9 mouse cellular contexts compared by ENCODE assay signal in the genomic region with DNA sequence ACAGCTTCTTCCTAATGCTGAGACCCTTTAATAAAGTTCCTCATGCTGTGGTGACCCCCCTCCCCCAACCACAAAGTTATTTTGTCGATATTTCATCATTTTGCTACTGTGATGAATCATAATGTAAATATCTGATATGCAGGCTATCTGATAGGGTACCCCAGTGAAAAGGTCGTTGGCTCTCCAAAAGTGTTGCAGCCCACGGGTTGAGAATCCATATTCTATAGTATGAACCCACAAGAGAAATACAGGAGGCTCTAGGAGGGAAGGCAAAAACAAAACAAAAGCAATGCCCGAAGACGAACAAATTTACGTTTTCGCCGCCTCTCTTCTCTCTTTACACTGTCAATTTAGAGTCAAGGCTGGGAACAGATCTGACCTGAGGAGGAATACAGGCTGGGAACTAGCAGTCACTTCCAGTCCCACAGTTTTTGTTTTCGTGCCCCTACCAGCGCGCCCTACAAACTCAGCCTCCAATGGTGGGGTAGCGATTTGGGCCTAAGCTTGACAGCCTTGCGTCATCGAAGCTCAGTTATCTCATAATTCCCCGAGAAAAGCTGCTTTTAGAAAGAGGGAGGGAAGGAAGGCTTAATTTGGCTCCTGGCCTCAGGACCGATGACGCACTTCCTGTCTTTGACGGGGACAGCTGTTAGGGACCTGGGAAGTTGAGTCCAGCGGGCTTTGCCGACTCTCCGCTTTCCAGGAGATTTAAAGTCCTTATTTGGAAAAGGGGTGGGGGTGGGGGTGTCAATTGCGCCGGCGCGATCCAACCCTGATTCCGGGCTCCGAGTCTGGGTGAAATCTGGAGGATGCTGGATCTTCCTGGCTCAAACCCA. TPM values are rescaled to one million over a fixed set of nuclear protein-coding genes. Genes with fewer than 3 reads are reported as not detected.
A peak's percentile ranks its signal among the peaks of the same experiment; 100 is the strongest.
DNase-seq lines count a peak whose midpoint lies in the region; ATAC-seq and TF ChIP-seq lines count a peak whose summit lies in the region.
"Had no signal": no experiment of that assay in that cellular context is flagged by ENCODE, and none has a peak within 500 bp of the region (broad histone marks: within the 10 kb centered on the region; RNA-seq: fewer than 3 reads in every experiment).

No protein-coding gene starts in this region.

- ATAC-seq in erythroblast, adult 5-6 weeks (replicated peaks; ENCODE audit: low FRiP score, poor library complexity, severe bottlenecking), result peak; percentile 94
- ATAC-seq in limb, embryonic 13.5 days (ENCODE audit: low FRiP score, low read depth), result peak; percentile 96
- ATAC-seq in midbrain, embryonic 15.5 days (replicated peaks), result peak; percentile 98

- 0 out of 2 replicates have a peak, but pooled peaks have one; percentile 47 for TF ChIP-seq POLR2A in brain, embryonic 14.5 days (IDR thresholded peaks at IDR 0.05; ENCODE audit: borderline replicate concordance, extremely low read depth, insufficient read depth, insufficient read length, poor library complexity, severe bottlenecking)

- peak overlapping the region; percentile 70 for H3K9ac ChIP-seq in limb, embryonic 13.5 days
- peak overlapping the region; percentile 55 for H3K9ac ChIP-seq in midbrain, embryonic 15.5 days

- peak; percentile 36 for DNase-seq in 416B (ENCODE audit: low read depth)
- DNase-seq in brain, embryonic 14.5 days (ENCODE audit: low read depth), result peak; percentile 96
- peak; percentile 91 for DNase-seq in heart, adult 9 months (ENCODE audit: low spot score in 2 of 2)
- peak; percentile 89 for DNase-seq in kidney, adult 9 months
- peak; percentile 16 to 42 for DNase-seq in spleen, adult 18-20 months

- WGBS in limb, embryonic 13.5 days, result 4% methylated on average over 27 of the region's 27 CpGs
- WGBS in midbrain, embryonic 15.5 days, result 4% methylated on average over 27 of the region's 27 CpGs

- no peak for TF ChIP-seq CTCF in brain, embryonic 14.5 days (IDR thresholded peaks at IDR 0.05; ENCODE audit: borderline replicate concordance, extremely low read depth, insufficient read depth, insufficient read length)

- H3K4me1 ChIP-seq in limb, embryonic 13.5 days, result peaks cover 8% of the 10 kb centered on the region
- H3K4me1 ChIP-seq in midbrain, embryonic 15.5 days, result peaks cover 6% of the 10 kb centered on the region

- no peaks in the 10 kb centered on the region for H3K36me3 ChIP-seq in limb, embryonic 13.5 days
- no peaks in the 10 kb centered on the region for H3K36me3 ChIP-seq in midbrain, embryonic 15.5 days (replicated peaks)

- no peaks in the 10 kb centered on the region for H3K9me3 ChIP-seq in limb, embryonic 13.5 days
- no peaks in the 10 kb centered on the region for H3K9me3 ChIP-seq in midbrain, embryonic 15.5 days

- H3K27me3 ChIP-seq in limb, embryonic 13.5 days, result no peaks in the 10 kb centered on the region
- H3K27me3 ChIP-seq in midbrain, embryonic 15.5 days (replicated peaks), result peaks cover 3% of the 10 kb centered on the region; the same call in 1 of the 2 replicates
- H3K27me3 ChIP-seq: CH12.LX had no signal

- peak overlapping the region; percentile 73 for H3K27ac ChIP-seq in limb, embryonic 13.5 days
- H3K27ac ChIP-seq in midbrain, embryonic 15.5 days, result peak overlapping the region; percentile 83

- peak overlapping the region; percentile 51 for H3K4me3 ChIP-seq in limb, embryonic 13.5 days
- peak overlapping the region; percentile 49 for H3K4me3 ChIP-seq in midbrain, embryonic 15.5 days

- peak overlapping the region; percentile 71 for H3K4me2 ChIP-seq in limb, embryonic 13.5 days (replicated peaks)
- H3K4me2 ChIP-seq in midbrain, embryonic 15.5 days, result peak overlapping the region; percentile 61

RNA-seq across cellular contexts. Expression of gene Zkscan3, which starts 5.6 kb away (rescaled TPM):
- 70.2 and 89.7 TPM in 2 replicates for polyA plus RNA-seq in brain, embryonic 14.5 days (2012; rRNA removed)
- 16.9 and 23.6 TPM in 2 replicates for total RNA-seq in erythroblast, adult 5-6 weeks (2015; ENCODE audit: low replicate concordance)
- 13.9 and 19.9 TPM in 2 replicates for total RNA-seq in erythroblast, adult 5-6 weeks (2017; ENCODE audit: low replicate concordance)
- 101 and 105 TPM in 2 replicates for polyA plus RNA-seq in limb, embryonic 13.5 days (2015; fragmentation: Nextera tagmentation; extraction: Ambion mirVana)
- 71.4 and 75.9 TPM in 2 replicates for polyA plus RNA-seq in midbrain, embryonic 15.5 days (2015; fragmentation: Nextera tagmentation; extraction: Ambion mirVana)

RNA-seq across cellular contexts. Expression of gene Pgbd1, which starts 32.7 kb away (rescaled TPM):
- polyA plus RNA-seq in brain, embryonic 14.5 days (2012; rRNA removed), result 4.1 and 4.9 TPM in 2 replicates
- not detected in 2 replicates for total RNA-seq in erythroblast, adult 5-6 weeks (2015; ENCODE audit: low replicate concordance)
- 1.1 TPM in 1 of 2 replicates, not detected in the other for total RNA-seq in erythroblast, adult 5-6 weeks (2017; ENCODE audit: low replicate concordance)
- polyA plus RNA-seq in limb, embryonic 13.5 days (2015; fragmentation: Nextera tagmentation; extraction: Ambion mirVana), result 3.5 and 3.7 TPM in 2 replicates
- 4.0 and 5.1 TPM in 2 replicates for polyA plus RNA-seq in midbrain, embryonic 15.5 days (2015; fragmentation: Nextera tagmentation; extraction: Ambion mirVana)

RNA-seq across cellular contexts. Expression of gene Zscan26, which starts 45.3 kb away (rescaled TPM):
- polyA plus RNA-seq in brain, embryonic 14.5 days (2012; rRNA removed), result 35.6 and 36.7 TPM in 2 replicates
- 3.8 and 4.8 TPM in 2 replicates for total RNA-seq in erythroblast, adult 5-6 weeks (2015; ENCODE audit: low replicate concordance)
- 1.7 and 2.2 TPM in 2 replicates for total RNA-seq in erythroblast, adult 5-6 weeks (2017; ENCODE audit: low replicate concordance)
- 37.8 and 37.9 TPM in 2 replicates for polyA plus RNA-seq in limb, embryonic 13.5 days (2015; fragmentation: Nextera tagmentation; extraction: Ambion mirVana)
- 21.9 and 26.3 TPM in 2 replicates for polyA plus RNA-seq in midbrain, embryonic 15.5 days (2015; fragmentation: Nextera tagmentation; extraction: Ambion mirVana)

RNA-seq across cellular contexts. Expression of gene Zscan12, which starts 45.6 kb away (rescaled TPM):
- 9.5 and 10.2 TPM in 2 replicates for polyA plus RNA-seq in brain, embryonic 14.5 days (2012; rRNA removed)
- total RNA-seq in erythroblast, adult 5-6 weeks (2015; ENCODE audit: low replicate concordance), result 0.84 TPM in 1 of 2 replicates, not detected in the other
- total RNA-seq in erythroblast, adult 5-6 weeks (2017; ENCODE audit: low replicate concordance), result 0.70 and 1.4 TPM in 2 replicates
- polyA plus RNA-seq in limb, embryonic 13.5 days (2015; fragmentation: Nextera tagmentation; extraction: Ambion mirVana), result 14.6 and 15.3 TPM in 2 replicates
- polyA plus RNA-seq in midbrain, embryonic 15.5 days (2015; fragmentation: Nextera tagmentation; extraction: Ambion mirVana), result 12.2 and 13.0 TPM in 2 replicates

Comparison
In these comparisons a context has a peak if more than half of its experiments do, and no peak if none do; other contexts are left out.
1. Peak in every context shown above with its lines: DNase-seq, ATAC-seq, H3K4me3 ChIP-seq and H3K27ac ChIP-seq.
2. DNase-seq: peak in every context shown above with its lines; median percentile 96 in brain, embryonic 14.5 days; 91 in heart, adult 9 months; 89 in kidney, adult 9 months; 36 in 416B; 29 in spleen, adult 18-20 months.